Mouse (Mus musculus) erythroblast, embryonic 14.5 days (primary cell): ENCODE results near the gene Mrpl46.

Experiments
- GATA1 ChIP-seq: IDR thresholded peaks from 2 replicates; pipeline ENCODE4 v1.6.1; 2012; ENCODE audit warnings: low read length, inconsistent platforms, mixed read lengths
- TAL1 ChIP-seq: IDR thresholded peaks from 3 replicates; pipeline ENCODE4 v1.6.1; 2012; ENCODE audit warnings: low read length, inconsistent platforms, mixed read lengths

- TF ChIP-seq GATA1 = no peak
- TF ChIP-seq TAL1 = no peak
Measured at GRCm38 (mm10) chr7:78782639-78783581, at the start of gene Mrpl46, which contains the start of gene Mrps11.
